Mouse (Mus musculus) left cerebral cortex, adult 2 months (tissue): ENCODE measurements at regions not wholly inside any gene's neighbourhood (a gene's known extent, or its start where the extent isn't known, plus 50 kb on each side); places are given as distances from the start of the nearest gene placed in this dataset.

Source experiments
- DNase-seq, 2 experiments: peaks; one replicate each; pipeline ENCODE4 v3.0.0; 2021 to 2022; ENCODE audit warnings: low spot score in 2 of 2, mixed read lengths in 1 of 2; ENCODE audit errors: extremely low spot score in 1 of 2
- H3K27ac ChIP-seq: fragments of 200-600 bp; 2 replicates; pipeline ENCODE4 v1.8.1; 2022
- H3K4me3 ChIP-seq: fragments of 200-600 bp; 2 replicates; pipeline ENCODE4 v1.8.1; 2022
- CTCF ChIP-seq: fragments of 200-600 bp; IDR thresholded peaks from 2 replicates; pipeline ENCODE4 v1.8.1; 2022; ENCODE audit warnings: antibody characterized with exemption, mild to moderate bottlenecking, moderate library complexity
- intact Hi-C: fragments of 180-260 bp; cut with DNase I; formaldehyde crosslinking; loops from one replicate; pipeline ENCODE4 v1.15.1; 2025

DNA sequence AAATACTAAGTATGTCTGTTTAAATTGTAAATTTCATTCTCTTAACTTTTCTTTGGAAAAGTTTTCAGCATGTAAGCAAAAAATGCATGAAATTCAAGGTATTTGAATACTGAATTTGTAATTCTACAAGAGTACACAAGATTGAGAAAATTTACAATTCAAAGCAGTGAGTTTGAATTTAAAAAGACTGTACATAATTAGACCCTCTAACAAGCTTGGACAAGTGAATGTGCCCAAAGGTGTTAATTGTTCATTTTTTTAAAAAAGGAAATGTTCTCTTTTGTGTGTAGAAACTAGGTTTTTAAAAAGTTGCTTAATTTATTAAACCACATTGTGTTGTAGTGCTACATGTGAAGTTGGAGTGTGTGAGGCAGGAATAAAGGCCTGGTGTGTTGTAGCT is 174.9 kb upstream of the Arhgap24 start:
- TF ChIP-seq CTCF, result no peak
- Histone ChIP-seq H3K4me3 (no peak overlapping the region), H3K27ac (no peak overlapping the region)
- DNase-seq, result no peak
- intact Hi-C loops, result no loop called here

DNA sequence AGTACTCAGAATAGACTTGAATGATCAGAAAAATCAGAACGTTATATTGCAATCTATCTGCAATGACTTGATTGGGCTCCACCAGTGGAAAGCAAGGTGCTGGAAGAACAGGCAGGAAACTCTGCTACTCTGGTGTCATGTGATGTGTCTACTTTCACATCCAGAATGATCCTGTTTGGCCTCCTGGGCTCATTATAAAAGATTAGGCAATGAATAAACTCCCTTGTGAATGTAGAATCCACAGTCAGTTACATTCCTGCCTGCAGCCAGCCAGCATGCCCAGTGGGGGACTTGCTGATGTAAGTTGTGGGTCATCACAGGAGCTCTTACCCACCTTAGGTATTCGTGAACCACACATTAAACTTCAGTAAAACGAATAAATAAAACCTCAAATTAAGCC is 174.5 kb upstream of the Arhgap24 start:
- DNase-seq, result no peak
- no peak overlapping the region for H3K4me3 ChIP-seq
- no peak for TF ChIP-seq CTCF
- intact Hi-C loops, result no loop called here
- no peak overlapping the region for H3K27ac ChIP-seq

DNA sequence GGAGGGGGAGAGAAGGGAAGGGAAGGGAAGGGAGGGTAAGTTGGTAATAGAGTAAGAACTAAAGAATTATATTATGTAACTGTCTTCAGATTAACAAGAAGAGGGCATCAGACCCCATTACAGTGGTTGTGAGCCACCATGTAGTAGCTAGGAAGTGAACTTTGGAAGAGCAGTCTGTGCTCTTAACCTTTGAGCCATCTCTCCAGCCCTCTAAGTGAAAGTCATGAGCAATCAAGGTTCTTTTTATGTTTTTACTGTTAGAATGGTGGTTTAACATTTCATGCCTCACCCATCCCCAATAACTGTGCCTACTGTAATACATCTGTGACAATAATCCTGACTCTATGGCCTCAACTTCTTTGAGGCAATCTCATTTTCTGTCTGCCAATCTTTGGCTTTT is 169.6 kb upstream of the Arhgap24 start:
- DNase-seq, result no peak
- no peak for TF ChIP-seq CTCF
- Histone ChIP-seq H3K27ac (no peak overlapping the region), H3K4me3 (no peak overlapping the region)
- intact Hi-C loops, result no loop called here

DNA sequence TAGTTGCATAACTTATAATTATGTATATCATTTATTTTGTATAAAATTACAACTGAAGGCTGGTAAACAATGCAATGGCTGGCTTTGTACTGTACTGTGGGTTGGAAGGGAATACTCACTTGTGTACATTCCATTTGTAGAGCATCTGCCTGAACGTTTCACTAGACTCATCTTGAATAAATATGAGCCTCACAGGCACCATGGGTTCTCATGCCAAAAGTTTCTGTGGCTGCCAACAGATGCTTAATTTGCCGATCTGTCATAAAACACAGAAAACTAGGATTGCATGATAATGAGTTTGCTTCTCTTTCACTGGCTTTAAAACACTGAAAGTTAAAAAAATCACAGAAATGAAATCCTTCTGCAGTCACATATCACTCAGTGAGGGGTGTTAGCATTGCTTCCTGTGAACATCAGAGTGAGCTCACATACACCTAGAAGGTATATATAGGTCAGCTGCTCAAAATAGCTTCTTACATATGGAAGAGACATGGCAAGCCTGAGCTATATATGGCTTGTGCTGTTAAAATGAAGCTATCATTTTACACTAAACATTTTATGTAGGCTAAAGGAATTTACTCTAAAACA is 152.9 kb upstream of the Arhgap24 start:
- intact Hi-C loops, result no loop called here
- Histone ChIP-seq H3K4me3 (no peak overlapping the region), H3K27ac (no peak overlapping the region)
- TF ChIP-seq CTCF, result no peak
- peak in 1 of 2 experiments; percentile 10 for DNase-seq

DNA sequence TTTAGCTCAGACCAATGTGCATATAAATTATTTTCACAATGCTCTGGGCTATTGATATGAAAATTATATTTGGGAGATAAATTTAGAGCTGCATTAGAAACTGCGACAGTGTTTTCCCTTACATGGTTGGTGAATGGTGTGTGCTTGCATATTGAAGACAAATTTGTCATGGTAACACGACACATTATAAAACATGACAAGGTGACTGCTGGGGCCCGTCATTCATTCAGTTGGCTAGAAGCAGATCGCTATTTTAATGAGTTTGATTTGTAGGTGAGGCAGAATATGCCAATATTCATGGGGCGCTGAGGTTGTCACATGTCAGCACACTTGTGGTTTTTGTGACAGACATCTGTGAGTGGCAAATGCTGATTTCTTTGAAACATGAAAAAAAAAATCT is 147.3 kb upstream of the Arhgap24 start:
- no peak for TF ChIP-seq CTCF
- Histone ChIP-seq H3K27ac (no peak overlapping the region), H3K4me3 (no peak overlapping the region)
- DNase-seq, result no peak
- intact Hi-C loops, result no loop called here

DNA sequence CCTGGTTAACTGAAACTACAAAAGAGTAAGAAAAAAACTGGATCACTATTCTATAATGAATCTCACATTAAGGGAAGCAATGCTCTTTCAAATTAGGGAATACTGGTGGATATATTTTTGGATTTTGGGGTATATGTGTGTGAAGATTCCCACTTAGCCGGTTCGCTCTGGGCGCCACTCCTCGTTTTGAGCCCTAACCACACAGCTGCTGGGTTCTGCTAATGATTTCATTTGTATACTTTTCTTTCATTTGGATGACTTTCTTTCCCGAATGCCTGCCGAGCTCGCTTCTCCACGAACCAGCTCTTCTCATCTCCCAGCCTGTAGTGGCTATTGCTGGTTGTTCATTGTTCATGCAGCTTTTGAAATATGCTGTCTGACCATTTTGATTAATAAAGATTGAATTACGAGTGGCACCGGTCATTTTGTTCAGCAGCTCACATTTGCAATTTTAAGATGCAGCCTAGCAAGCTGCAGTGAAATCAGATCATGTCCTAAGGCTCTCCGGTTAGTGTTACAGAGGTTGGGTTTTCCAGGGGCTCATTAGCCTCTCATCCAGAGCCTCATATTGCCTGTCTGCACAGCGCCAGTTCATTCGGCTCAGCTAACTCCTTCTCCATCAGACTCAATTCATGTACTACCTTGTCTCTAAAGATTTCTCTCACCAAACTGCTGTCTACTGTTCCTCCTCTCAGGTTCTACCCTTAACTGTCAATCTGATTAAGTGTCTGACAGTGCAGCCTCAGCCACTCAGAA is 146.6 kb upstream of the Arhgap24 start:
- no peak overlapping the region for H3K27ac ChIP-seq
- intact Hi-C loops, result no loop called here
- H3K4me3 ChIP-seq, result no peak overlapping the region
- no peak for DNase-seq
- no peak for TF ChIP-seq CTCF

DNA sequence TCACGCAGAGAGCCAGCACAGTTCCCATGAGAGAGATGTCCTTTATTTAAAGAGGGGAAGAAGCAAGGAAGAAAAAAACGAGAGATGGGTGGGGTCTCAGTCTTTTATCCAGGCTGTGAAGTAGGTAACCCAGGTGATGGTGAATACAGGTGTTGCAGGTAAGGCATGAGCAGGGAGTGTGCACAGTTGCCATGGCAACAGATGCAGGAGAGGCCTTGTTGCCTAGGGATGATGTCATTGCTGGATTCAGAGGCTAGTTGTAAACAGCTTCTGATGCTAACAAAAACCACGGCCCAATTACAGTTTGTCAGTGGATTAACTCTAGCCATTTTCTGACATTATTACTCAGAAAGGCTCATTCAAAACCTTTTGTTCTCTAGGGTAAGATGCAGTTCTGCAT is 114.7 kb upstream of the Arhgap24 start:
- no peak overlapping the region for H3K27ac ChIP-seq
- no peak for DNase-seq

DNA sequence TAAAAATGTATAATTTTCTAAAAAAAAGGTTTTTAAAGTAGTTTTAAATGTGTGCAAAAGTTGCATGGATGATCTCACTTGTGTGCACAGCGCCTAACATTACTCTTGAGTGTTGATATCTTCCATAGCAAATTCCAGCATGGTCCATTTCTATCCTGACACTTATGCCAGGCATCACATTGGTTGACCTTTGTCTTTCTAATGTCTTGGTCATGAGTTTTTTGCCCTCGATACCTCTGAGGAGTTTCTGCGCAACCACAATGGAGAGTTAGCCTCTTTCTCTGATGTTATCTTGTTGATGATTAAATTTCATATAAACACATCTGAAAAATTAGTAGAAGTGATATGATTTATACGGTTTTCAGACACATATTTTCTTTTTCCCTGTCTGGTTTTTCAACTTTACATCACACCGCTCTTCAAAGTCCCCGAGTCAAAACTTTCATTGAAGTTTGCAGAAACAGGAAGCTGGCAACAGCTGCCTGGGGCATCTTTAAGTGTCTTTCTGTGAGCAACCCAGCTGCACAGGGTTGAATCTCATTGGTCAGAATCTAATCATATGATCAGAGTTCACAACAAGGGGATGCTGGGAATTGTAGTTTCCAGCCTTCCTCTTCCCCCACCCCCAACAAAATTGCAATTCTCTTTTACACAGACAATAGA is 107.8 kb upstream of the Arhgap24 start:
- Histone ChIP-seq H3K4me3 (no peak overlapping the region), H3K27ac (no peak overlapping the region)
- no peak for DNase-seq
- intact Hi-C loops, result no loop called here
- no peak for TF ChIP-seq CTCF

More for the DNA sequence above, 114.7 kb upstream of the Arhgap24 start:
- TF ChIP-seq CTCF, result no peak
- no peak overlapping the region for H3K4me3 ChIP-seq
- intact Hi-C loops, result no loop called here

DNA sequence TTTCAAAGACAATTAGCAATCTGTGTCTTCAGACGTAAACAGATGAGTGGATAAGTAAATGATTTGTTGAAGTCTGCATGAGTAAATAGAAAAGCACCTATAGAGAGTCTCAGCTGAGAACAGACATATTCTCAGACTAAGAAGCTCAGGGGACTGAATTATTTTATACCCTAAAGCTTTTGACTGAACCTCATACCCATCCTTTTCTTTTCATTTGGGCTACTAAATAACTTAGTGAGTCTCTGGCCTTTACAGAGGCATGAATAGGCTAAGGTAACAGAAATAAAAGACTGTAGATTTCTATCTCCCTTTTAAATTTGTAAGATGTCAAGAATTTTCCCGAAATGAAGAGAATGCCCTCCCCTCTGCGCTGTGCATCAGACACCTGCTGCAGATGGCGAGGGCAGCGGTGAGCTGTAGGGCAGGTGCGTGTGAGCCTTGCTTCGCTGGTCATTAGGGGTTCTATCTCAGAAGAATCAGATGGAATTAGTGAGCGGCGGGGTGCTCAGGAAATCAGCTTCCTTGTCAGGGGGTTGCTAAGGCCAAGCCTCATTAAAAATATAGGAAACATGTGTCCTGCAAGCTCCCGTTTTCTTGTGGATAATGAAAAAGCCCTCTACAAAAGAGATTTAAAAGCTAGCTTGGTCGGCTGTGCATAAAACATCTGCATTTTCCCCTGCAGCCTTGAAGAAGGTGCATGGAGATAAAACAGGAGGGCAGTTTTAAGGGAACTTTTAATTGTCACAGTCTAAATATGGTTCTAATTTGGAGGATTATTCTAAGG is 107.0 kb upstream of the Arhgap24 start:
- no peak for TF ChIP-seq CTCF
- Histone ChIP-seq H3K4me3 (no peak overlapping the region), H3K27ac (no peak overlapping the region)
- intact Hi-C loops, result no loop called here
- no peak for DNase-seq

DNA sequence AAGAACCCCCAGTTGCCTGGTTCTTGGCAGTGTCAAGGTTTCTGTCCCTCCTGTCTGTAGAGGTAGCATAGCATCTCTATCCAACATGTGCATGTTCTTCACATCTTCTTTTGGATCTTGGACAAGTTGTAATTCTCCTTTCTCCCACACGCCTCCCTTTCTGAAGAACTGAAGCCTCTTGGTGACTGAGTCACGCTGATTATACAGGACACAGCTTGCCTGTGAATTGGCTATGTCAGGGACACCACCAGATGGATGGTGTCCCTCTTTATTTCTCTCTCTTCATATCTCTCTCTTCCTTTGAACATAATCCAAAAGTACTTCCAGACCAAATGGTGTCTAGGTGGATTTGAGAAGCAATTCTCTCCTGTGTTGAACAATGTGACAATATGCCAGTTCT is 105.9 kb upstream of the Arhgap24 start:
- no peak for DNase-seq
- intact Hi-C loops, result no loop called here
- Histone ChIP-seq H3K27ac (no peak overlapping the region), H3K4me3 (no peak overlapping the region)
- no peak; the same call in 1 of the 2 replicates for TF ChIP-seq CTCF

DNA sequence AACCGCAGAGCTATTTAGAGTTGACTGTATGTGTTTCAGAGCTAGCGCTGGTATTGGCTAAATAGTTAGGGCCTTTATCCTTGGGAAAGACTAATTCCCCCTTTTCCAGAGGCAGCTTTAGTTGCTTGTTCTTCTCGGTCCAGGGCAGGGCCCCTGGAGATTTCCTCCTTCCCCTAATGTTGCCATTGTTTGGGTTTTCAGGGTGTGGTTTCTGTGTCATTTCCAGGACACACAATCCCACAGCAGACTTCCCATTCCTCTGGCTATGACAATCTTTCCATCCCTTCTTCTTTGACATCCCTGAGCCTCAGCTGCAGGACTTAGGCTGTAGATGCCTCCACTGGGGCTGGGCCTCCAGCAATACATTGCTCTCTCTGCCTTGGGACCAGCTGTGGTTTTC is 87.2 kb upstream of the Arhgap24 start:
- no peak overlapping the region for H3K4me3 ChIP-seq
- no peak for DNase-seq
- TF ChIP-seq CTCF, result no peak
- intact Hi-C loops, result no loop called here
- no peak overlapping the region for H3K27ac ChIP-seq

DNA sequence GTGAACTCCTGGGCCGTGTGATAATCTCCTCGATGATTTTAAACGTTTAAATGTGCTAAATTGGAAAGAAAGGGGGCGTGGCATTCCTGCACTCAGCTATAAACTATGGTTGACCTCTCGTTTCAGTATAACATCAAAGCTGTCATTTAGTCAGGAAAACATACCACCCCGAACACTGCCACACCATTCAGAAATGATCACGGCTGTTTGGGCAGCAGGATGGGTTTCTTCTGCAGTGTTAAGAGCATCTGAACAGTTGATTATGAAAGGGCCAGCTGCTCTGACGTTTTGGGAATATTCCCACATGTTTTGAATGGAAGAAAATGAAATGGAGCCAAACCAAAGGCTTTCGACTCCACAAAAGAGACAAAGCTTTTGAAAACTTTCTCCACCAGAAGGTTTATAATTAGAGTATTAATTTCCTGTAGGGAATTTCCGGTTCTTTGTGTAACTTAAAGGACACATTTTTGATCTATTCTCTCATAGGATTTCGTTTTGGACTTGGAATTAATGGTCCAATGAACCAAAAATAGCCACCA is 85.5 kb upstream of the Arhgap24 start:
- intact Hi-C loops, result no loop called here
- no peak for TF ChIP-seq CTCF
- no peak overlapping the region for H3K4me3 ChIP-seq
- DNase-seq, result no peak
- H3K27ac ChIP-seq, result no peak overlapping the region
